Mouse (Mus musculus) lung, adult 2 months (tissue): Measurements from ENCODE around the gene 2010111I01Rik. TPM values are rescaled to one million over a fixed set of nuclear protein-coding genes. Genes with fewer than 3 reads are reported as not detected.

Source experiments
- DNase-seq: peaks from one replicate; pipeline ENCODE4 v3.0.0; 2022
- H3K4me1 ChIP-seq: fragments of 200-500 bp; 2 replicates; pipeline ENCODE4 v1.6.1; 2011; ENCODE audit warnings: low read length; ENCODE audit not compliant: control insufficient read depth, insufficient read depth
- H3K4me3 ChIP-seq: fragments of 200-500 bp; replicated peaks from 2 replicates; pipeline ENCODE3; 2011; ENCODE audit warnings: low read depth, mild to moderate bottlenecking, control low read depth, low read length; ENCODE audit errors: extremely low read depth
- CTCF ChIP-seq: fragments of 200-500 bp; IDR thresholded peaks from 2 replicates; pipeline ENCODE4 v1.5.1; 2011; ENCODE audit warnings: mild to moderate bottlenecking, low read length, control low read depth; ENCODE audit not compliant: insufficient read depth
- POLR2A ChIP-seq: fragments of 200-500 bp; IDR thresholded peaks from 2 replicates; pipeline ENCODE4 v1.6.1; 2011; ENCODE audit warnings: low read depth, mild to moderate bottlenecking, control low read depth, low read length, borderline replicate concordance; ENCODE audit errors: extremely low read depth
- WGBS: fragments of 180-500 bp; shearing (Covaris S2); methylation state at CpG from one replicate; pipeline ENCODE4 v1.1.7; 2018; 5-methylcytosine and 5-hydroxymethylcytosine counted together
- polyA plus RNA-seq: library from polyadenylated mRNA; depleted of rRNA; stranded (reverse); fragments of >200 nt; gene quantifications from 2 replicates; pipeline ENCODE4 v1.2.3, GENCODE M21; 2012

Gene 2010111I01Rik
- polyA plus RNA-seq, 1 experiment: 143 TPM

DNA sequence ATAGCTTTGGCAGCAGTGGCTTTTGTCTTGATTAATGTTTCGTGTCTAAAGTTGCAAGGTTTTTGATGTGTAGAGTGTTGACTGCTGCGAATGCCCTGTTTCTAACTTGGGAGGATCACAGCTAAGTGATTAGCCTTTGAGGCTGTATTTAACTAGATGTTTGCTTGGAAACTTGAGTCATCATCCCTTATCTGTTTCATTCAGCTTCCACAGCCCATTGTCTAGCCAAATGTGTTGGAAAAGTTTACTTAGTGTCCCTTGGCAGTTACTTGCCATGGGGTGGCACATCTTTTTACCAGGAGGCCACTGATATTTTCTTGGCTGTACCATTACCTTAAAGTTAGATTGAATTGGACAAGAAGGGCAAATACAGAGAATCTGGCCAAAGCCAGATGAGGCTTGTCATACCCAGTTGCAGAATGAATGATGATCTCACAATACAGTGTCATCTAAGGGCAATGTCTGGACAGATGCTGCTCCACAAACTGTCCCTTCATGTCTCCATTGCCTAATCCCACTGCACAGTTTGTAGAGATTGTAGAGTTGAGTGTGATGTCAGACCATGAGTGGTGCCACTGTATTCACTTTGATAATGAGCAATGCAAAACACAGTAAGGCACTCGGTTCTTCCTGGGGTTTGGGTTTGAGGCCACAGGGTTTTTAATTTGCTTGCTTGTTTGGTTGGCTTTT, 152.9 kb downstream of the 2010111I01Rik start:
- WGBS: 39% methylated on average over 3 of the region's 3 CpGs
- Histone ChIP-seq H3K4me3 (no peak overlapping the region), H3K4me1 (peaks cover 26% of the 10 kb centered on the region)
- DNase-seq: no peak
- TF ChIP-seq POLR2A: no peak

DNA sequence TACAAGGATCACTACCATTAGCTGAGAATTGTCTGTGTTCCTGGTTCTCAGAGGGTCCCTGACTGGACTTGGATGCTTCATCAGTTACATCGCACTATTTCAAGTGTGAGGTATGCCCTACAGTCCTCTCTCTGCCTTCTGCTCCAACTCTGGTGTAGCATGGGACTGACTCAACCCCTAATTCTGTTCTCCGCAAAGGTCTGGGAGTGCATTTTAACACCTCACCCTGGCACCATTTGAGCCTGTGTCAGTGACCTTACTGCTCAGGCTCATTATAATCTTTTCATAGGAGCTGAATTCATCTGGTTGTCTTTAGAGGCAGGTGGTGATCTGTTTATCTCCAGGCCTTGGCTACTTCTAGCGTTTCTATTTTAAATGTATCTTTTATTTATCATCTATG, 154.0 kb downstream of the 2010111I01Rik start:
- WGBS: 73% methylated on average over 3 of the region's 3 CpGs

GRCm38 (mm10) chr13:63120296-63120695, 155.6 kb downstream of the 2010111I01Rik start:
- WGBS: 63% methylated on average over 2 of the region's 2 CpGs
- Histone ChIP-seq H3K4me3 (no peak overlapping the region), H3K4me1 (peaks cover 8% of the 10 kb centered on the region)
- TF ChIP-seq POLR2A: no peak
- no peak for TF ChIP-seq CTCF
- DNase-seq: no peak

More for the DNA sequence above, 154.0 kb downstream of the 2010111I01Rik start:
- Histone ChIP-seq H3K4me1 (peaks cover 20% of the 10 kb centered on the region), H3K4me3 (no peak overlapping the region)
- TF ChIP-seq POLR2A (no peak), CTCF (no peak)
- DNase-seq: no peak

GRCm38 (mm10) chr13:63121747-63122146, 157.1 kb downstream of the 2010111I01Rik start:
- no peak overlapping the region for H3K4me3 ChIP-seq
- H3K4me1 ChIP-seq: peaks cover 8% of the 10 kb centered on the region
- DNase-seq: no peak
- 75% methylated on average over 4 of the region's 4 CpGs for WGBS
- no peak for TF ChIP-seq POLR2A
- TF ChIP-seq CTCF: no peak

DNA sequence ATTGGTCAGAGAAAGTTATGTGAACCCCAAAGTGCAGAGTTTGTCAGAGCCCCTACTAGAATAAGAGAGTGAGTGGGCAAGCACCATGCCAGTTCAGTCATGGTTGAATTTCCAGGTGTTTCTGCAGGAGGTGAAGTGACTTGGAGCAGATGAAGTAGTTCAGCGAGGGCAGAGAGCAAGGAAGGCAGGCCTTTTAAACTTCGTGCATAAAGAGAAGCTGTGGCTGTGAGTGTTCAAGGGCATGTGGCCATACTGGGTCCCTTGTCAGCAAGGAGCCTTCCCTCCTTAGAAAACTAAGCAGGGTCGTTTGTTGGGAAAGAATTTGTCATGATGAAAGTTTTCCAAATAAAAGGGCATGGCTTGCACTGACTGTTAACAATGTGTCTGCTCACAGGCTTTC, 161.5 kb downstream of the 2010111I01Rik start:
- Histone ChIP-seq H3K4me3 (no peak overlapping the region), H3K4me1 (no peaks in the 10 kb centered on the region)
- TF ChIP-seq POLR2A: no peak
- no peak for TF ChIP-seq CTCF
- WGBS: 68% methylated on average over 3 of the region's 3 CpGs
- DNase-seq: no peak

- no peak overlapping the region for H3K4me3 ChIP-seq
- no peaks in the 10 kb centered on the region for H3K4me1 ChIP-seq
- 100% methylated on average over 1 of the region's 1 CpGs for WGBS
- TF ChIP-seq CTCF: no peak
- no peak for TF ChIP-seq POLR2A
- no peak for DNase-seq
These were observed 162.8 kb downstream of the 2010111I01Rik start for GRCm38 (mm10) chr13:63127516-63127915.

DNA sequence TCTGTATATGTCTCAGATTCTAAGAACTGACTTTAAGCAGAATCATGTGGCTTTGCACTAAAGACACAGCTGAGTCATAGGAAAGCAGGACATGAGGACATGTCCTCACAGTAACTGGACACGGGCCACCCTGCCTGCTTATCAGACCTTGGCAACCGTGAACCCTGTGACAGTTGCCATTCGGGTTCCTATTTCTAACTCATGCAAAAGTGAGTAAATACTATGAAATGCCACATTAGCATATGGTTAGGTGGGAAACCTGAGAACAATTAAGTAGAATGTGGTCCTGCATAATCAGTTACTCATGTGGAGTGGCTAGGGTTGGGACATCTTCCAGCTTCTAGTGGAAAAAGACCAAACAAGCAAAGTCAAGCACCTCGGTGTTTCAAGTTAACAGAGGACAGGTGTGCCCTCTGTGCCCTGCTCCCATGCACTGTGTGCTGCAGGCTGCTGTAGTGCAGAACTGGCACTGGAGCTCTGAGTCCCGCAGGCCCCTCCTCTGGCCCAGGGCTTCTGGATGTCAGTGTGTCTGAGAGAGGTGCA, 170.3 kb downstream of the 2010111I01Rik start:
- no peak for DNase-seq
- no peak for TF ChIP-seq POLR2A
- no peak for TF ChIP-seq CTCF
- WGBS: 54% methylated on average over 5 of the region's 5 CpGs
- Histone ChIP-seq H3K4me1 (peaks cover 2% of the 10 kb centered on the region), H3K4me3 (no peak overlapping the region)

DNA sequence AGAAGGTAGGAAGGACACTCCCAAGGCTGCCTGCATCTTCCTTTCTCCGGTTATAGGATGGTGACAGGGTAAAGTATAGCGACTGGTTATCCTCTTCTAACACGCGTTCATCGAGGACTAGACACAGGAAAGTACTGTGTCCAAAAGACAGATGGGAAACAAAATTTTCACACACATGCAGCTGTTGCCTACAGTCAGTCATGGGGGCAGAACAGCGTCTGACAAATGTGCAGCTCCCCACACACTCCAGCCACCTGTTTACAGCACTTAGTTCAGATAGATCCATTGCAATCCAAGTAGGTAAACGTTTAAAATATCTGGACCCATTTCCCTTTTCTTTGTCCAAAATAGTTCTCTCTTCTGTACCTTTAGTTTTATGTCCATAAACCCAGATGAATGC, 171.3 kb downstream of the 2010111I01Rik start:
- Histone ChIP-seq H3K4me3 (no peak overlapping the region), H3K4me1 (peaks cover 2% of the 10 kb centered on the region)
- TF ChIP-seq CTCF (no peak), POLR2A (no peak)
- WGBS: 87% methylated on average over 7 of the region's 7 CpGs
- DNase-seq: no peak

GRCm38 (mm10) chr13:63136775-63137174, 172.1 kb downstream of the 2010111I01Rik start:
- no peak for TF ChIP-seq CTCF
- no peak for TF ChIP-seq POLR2A
- Histone ChIP-seq H3K4me3 (no peak overlapping the region), H3K4me1 (peaks cover 7% of the 10 kb centered on the region)
- WGBS: 96% methylated on average over 1 of the region's 1 CpGs
- no peak for DNase-seq

GRCm38 (mm10) chr13:63138376-63139048, 173.8 kb downstream of the 2010111I01Rik start:
- H3K4me3 ChIP-seq: no peak overlapping the region
- TF ChIP-seq POLR2A: no peak
- TF ChIP-seq CTCF: no peak
- DNase-seq: no peak
- H3K4me1 ChIP-seq: peaks cover 7% of the 10 kb centered on the region
